Mouse (Mus musculus) adrenal gland, postnatal 25 days (tissue): ENCODE measurements around the gene Eif3k. TPM values are rescaled to one million over a fixed set of nuclear protein-coding genes. Genes with fewer than 3 reads are reported as not detected.

Experiments used
- DNase-seq: peaks from one replicate; pipeline ENCODE4 v3.0.0; 2021; ENCODE audit warnings: mixed read lengths
- total RNA-seq: library from RNA; stranded (reverse); gene quantifications from 2 replicates; pipeline ENCODE4 v1.2.3, GENCODE M21; 2021

Eif3k gene
- total RNA-seq, 1 experiment from 2014 or later = 254 TPM

- DNase-seq = no peak
Measured at GRCm38 (mm10) chr7:28936787-28937186, 44.9 kb downstream of the Eif3k start.

- DNase-seq = no peak
Measured at GRCm38 (mm10) chr7:28933825-28934224, 47.8 kb downstream of the Eif3k start.

- peak; percentile 36 for DNase-seq
Measured at GRCm38 (mm10) chr7:28932421-28933041, 49.1 kb downstream of the Eif3k start.

- no peak for DNase-seq
Measured at GRCm38 (mm10) chr7:28931695-28932039, 50.0 kb downstream of the Eif3k start.

- no peak for DNase-seq
Measured at GRCm38 (mm10) chr7:28931032-28931694, 50.5 kb downstream of the Eif3k start.

GRCm38 (mm10) chr7:28930320-28931031 lies 51.2 kb downstream of the Eif3k start:
- DNase-seq = no peak

GRCm38 (mm10) chr7:28929381-28929780 lies 52.3 kb downstream of the Eif3k start:
- DNase-seq = no peak

GRCm38 (mm10) chr7:28926172-28926571 lies 55.5 kb downstream of the Eif3k start:
- DNase-seq = no peak

- peak; percentile 73 for DNase-seq
Measured at GRCm38 (mm10) chr7:28925317-28925716, 56.3 kb downstream of the Eif3k start.

- DNase-seq = no peak
Measured at GRCm38 (mm10) chr7:28924802-28925201, 56.9 kb downstream of the Eif3k start.

GRCm38 (mm10) chr7:28923865-28924291 lies 57.8 kb downstream of the Eif3k start:
- DNase-seq = no peak

- DNase-seq = no peak
Measured at GRCm38 (mm10) chr7:28922606-28923005, 59.1 kb downstream of the Eif3k start.

- DNase-seq = peak; percentile 51
Measured at GRCm38 (mm10) chr7:28921722-28922465, 59.8 kb downstream of the Eif3k start.

Other genes starting within 250 kb of the Eif3k start
- gene Mrps12, start 240.0 kb downstream of the Eif3k start, total RNA-seq = 78.8 and 86.5 TPM in 2 replicates
- 15.4 and 22.3 TPM in 2 replicates for gene Sars2, start 239.9 kb downstream of the Eif3k start, total RNA-seq
- gene Ccer2, start 225.7 kb downstream of the Eif3k start, total RNA-seq = not detected in 2 replicates
- 71.4 and 75.2 TPM in 2 replicates for gene Sirt2, start 215.1 kb downstream of the Eif3k start, total RNA-seq
- 36.8 and 42.6 TPM in 2 replicates for gene Nfkbib, start 214.4 kb downstream of the Eif3k start, total RNA-seq
- 2.9 and 3.1 TPM in 2 replicates for gene Rinl, start 192.9 kb downstream of the Eif3k start, total RNA-seq
- gene Hnrnpl, start 173.3 kb downstream of the Eif3k start, total RNA-seq = 423 and 491 TPM in 2 replicates
- 445 and 492 TPM in 2 replicates for gene Ech1, start 156.6 kb downstream of the Eif3k start, total RNA-seq
- gene Lgals4, start 148.0 kb downstream of the Eif3k start, total RNA-seq = 14.4 and 17.6 TPM in 2 replicates
- not detected in 2 replicates for gene Lgals7, start 118.0 kb downstream of the Eif3k start, total RNA-seq
- 0.21 TPM in 1 of 2 replicates, not detected in the other for gene Capn12, start 100.4 kb downstream of the Eif3k start, total RNA-seq
- 204 and 206 TPM in 2 replicates for gene Actn4, start 19.5 kb downstream of the Eif3k start, total RNA-seq
- 1.1 and 1.4 TPM in 2 replicates for gene Map4k1, start 186 bp upstream of the Eif3k start, total RNA-seq
- gene Ryr1, start 143.3 kb upstream of the Eif3k start, total RNA-seq = 0.14 and 0.18 TPM in 2 replicates
- 0.90 and 1.7 TPM in 2 replicates for gene Rasgrp4, start 153.0 kb upstream of the Eif3k start, total RNA-seq
- gene Fam98c, start 174.4 kb upstream of the Eif3k start, total RNA-seq = 14.4 and 15.7 TPM in 2 replicates
- gene Ggn, start 188.3 kb upstream of the Eif3k start, total RNA-seq = 1.3 and 1.4 TPM in 2 replicates
- 7.4 and 11.0 TPM in 2 replicates for gene Spred3, start 188.5 kb upstream of the Eif3k start, total RNA-seq
- 176 and 192 TPM in 2 replicates for gene Psmd8, start 198.8 kb upstream of the Eif3k start, total RNA-seq
- 0.67 and 2.8 TPM in 2 replicates for gene Catsperg1, start 232.2 kb upstream of the Eif3k start, total RNA-seq